Mouse (Mus musculus) heart, adult 9 months (tissue): ENCODE data around the gene 2300009A05Rik.

Experiments
- DNase-seq, 2 experiments: peaks; one replicate each; pipeline ENCODE4 v3.0.0; 2022; ENCODE audit warnings: low spot score in 2 of 2

2300009A05Rik gene

DNA sequence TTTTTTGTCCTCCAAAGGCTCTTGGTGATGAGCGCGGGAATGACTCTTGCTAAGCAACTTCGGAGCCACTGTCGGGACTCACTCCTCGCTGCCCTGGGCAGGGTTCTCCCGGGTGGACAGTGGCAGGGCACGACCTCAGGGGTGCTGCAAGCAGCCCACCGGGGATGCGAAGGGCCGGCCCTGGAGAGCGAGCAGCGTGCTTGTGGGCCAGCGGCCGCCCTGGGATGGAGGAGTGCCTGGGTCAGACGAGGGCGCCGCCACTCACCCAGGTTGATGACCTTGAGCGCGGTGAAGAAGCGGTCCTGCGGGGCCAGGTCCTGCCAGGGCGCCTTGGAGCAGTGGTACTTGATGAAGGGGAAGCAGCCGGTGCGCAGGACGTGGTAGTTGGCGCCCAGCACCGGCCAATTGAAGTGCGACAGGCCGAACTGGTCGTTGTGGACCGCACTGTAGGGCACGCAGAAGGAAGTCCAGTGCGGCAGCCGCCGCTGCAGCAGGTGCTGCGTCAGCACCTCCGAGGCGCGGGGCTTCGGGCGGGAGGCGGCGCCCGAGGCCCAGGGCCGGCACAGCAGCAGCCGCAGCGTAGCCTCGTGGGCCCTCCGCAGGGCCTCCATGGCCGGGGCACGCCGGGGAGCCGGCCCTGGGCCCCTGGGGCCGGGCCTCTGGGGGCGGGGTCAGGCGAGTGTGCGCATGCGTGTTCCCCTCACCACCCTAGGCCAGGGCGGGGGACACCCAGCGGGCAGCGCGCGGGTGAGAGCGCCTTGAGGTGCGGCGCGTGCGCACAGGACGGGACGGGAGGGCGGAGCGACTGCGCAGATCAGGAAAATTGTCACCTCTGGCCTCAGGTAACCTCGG lies at the start of gene 2300009A05Rik:
TSS of gene 2300009A05Rik (minus strand) at position 636 of the 852 bp plus-strand sequence.
- peak; percentile 97 for DNase-seq

DNA sequence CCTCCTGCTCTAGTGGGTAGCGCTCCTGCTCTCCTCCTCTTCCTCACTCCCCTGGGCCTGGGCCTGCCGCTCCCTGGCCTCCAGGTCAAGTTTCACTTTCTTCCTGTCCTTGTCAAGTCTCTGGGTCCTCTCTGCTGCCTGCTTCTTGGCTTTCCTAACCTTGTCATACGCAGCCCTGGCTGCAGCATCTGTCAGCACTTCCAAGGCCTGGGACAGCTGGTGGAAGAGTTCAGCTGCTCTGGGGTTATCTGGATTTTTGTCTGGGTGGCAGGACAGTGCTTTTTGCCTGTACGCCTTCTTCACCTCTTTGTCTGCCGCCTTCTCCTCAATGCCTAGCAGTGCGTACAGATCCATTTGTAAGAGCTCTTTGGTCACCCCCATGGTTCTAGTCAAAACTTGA lies 44.6 kb upstream of the 2300009A05Rik start:
- no peak for DNase-seq

DNA sequence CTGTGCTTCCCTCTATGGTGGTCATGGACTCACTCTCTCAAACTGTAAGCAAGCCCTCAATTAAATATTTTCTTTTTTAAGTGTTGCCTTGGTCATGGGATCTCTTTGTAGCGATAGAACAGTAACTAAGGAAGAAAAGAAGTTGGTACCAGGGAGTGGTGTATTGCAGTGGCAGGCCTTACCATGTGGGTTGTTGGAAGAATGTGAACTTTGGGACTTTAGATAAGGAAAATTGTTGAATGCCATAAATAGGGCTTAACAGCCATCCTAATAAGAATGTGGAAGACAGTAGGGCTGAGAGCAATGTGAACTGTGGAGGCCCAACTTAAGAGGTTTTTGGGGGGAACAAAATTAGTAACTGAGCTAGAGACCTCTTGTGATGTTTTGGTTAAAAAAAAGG lies 31.6 kb upstream of the 2300009A05Rik start:
- no peak for DNase-seq

DNA sequence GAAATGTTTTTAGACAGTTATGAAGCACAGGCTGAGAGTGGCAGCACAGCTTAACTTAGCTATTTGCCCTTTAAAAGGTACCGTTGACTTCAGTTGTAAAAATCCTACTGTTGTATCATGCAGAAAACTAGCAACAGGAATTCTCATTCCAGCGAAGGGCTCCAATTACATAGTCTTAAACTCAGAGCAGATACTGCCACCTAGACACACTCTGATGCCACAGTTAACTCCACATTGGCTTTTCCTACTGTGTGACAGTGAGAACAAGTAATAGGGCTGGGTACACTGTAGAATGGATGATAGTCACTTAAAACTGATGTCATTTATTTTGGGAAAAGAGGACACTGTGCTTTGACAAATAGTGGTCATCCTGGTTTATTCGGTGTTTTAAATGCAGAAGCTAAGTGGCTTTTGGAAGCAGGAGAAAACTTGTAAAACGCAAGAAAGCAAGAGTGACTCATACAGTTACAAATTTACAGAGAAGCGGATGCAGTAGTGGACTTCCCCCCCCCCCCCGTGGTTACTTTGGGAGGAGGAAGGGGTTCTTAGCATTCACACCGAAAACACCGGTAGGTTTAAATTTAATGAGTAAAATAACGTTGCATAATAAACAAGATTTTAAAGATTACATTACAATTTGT lies 22.2 kb upstream of the 2300009A05Rik start:
- no peak for DNase-seq

DNA sequence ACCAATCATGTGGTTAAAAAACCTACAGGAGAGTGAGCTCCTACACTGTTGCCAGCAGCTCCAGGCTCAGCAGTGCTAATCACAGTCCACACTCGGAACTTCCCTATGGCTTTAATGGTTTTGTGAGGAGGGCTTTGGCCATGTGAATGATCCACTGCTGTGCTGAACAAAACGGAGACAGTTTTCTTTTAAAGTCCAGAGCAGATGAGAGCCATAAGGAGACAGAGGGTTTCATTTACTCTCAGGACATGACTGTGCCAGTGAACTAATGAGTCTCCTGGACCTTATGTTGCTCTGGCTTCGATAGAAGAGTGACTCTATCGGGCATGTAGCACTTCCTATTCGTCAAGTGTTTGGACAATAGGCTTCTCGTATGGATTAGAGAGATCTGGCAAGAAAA lies 21.4 kb upstream of the 2300009A05Rik start:
- DNase-seq, result no peak

DNA sequence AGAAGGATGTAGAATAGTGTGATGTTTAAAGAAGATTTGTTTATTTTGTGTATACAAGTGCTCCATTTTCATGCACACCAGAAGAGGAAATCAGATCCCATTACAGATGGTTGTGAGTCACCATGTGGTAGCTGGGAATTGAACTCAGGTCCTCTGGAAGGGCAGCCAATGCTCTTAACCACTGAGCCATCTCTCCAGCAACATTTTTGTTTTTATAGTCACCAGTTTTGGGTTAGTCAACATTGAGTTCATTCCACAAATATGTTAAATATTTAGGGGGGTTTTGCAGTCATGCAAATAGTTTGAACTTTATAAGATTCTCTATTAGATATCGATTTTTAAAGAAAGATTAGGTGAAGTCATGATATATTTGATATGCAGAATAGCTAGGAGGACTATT lies 1.1 kb upstream of the 2300009A05Rik start:
- no peak for DNase-seq

DNA sequence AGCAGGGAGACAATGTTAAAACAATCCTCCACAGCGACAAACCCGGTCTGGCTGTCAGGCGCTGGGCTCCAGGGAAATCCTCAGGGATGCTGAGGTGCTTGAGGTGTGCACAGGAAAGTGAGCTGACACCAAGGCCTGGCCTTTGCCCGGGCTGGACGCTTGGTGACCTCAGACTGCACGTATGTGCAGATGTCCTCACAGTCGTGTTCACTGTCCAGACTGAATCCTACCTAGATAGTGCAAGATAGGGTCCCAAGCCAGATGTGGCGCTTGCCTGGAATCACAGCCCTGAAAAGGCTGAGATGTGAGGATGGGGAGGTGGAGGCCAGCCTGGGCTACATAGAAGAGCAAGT lies 393 bp upstream of the 2300009A05Rik start:
- DNase-seq, result no peak

DNA sequence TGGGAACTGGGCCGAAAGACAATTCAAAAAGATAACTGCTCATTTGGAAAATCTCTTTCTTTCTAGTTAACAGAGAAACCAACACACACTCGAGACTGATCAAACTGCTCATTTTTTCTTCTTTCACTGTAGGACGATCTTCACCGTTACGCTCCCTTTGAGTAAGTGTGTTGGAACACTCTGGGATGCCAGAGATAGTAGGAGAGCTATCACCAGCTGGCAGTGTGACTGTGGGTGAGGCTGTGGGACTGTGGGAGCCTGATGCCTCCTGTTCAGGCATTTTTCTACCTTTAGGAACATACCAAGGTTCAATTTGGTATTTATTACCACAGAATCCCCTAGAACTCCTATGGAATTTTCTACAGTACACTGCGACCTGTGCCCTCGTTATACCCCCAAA lies 3.4 kb downstream of the 2300009A05Rik start:
- no peak for DNase-seq

DNA sequence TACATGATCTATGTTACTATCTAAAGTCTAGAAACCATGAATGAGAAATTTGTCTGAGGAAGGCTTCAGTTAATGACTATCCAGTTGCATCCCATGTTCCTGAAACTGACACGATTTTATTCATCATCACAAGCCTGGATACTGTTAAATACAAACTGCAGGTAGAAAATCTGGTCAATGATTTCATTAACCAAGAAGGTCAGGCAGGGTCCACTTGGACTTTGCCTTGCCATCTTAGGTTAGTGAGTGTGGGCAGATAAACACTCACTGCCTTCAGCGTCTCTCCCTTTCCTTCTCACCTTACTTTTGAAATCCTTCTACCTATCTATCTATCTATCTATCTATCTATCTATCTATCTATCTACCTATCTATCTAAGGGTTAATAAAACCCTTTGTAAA lies 7.7 kb downstream of the 2300009A05Rik start:
- no peak for DNase-seq

DNA sequence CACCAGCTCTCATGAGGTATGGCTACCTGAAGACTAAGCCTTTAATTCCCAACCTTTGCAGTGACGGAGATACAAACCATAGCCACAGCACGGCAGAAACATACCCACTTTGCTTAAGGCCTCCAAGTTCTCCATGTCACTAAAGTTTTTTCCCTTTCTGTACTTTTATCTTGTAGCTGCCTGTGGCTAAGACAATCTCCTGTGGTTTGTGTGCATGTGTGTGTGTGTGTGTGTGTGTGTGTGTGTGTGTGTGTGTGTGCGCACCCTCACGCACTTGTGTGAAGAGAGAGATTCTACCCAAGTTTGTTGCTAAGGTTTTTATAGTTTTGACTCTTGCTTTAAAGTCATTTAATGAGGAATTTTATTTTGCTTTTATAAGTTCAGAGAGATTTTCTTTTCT lies 16.3 kb downstream of the 2300009A05Rik start:
- DNase-seq, result no peak

DNA sequence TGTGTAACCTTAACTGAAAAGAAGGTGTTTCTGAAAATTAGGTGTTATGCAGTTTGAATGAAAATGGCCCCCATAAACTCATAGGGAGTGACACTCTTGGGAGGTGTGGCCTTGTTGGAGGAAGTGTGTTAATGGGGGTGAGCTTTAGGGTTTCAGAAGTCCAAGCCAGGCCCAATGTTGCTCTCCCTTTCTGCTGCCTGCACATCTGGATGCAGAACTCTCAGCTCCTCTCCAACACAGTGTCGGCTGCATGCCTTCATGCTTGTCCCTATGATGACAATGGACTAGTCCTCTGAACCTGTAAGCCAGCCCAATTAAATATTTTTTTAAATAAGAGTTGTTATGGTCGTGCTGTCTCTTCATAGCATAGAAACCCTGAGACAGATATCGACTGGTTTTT lies 18.7 kb downstream of the 2300009A05Rik start:
- no peak for DNase-seq

DNA sequence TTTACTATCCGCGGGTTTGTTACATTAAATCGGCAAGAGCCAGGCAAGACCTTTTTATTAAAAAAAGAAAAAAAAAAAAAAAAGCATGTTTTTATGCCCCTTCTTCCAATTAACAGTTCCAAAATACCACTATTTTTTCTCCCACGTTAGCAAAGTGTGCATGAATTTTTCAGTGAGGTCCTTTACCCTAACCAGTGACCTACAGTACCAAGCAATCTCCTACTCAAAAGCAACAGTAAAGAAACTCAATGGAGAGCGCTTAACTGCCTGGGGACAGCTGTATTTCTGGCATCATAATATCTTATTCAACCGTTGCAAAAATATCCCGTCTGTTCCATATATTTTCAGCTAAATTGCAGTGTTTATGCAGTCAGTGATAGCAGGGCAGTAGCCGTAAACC lies 20.9 kb downstream of the 2300009A05Rik start:
- no peak for DNase-seq

DNA sequence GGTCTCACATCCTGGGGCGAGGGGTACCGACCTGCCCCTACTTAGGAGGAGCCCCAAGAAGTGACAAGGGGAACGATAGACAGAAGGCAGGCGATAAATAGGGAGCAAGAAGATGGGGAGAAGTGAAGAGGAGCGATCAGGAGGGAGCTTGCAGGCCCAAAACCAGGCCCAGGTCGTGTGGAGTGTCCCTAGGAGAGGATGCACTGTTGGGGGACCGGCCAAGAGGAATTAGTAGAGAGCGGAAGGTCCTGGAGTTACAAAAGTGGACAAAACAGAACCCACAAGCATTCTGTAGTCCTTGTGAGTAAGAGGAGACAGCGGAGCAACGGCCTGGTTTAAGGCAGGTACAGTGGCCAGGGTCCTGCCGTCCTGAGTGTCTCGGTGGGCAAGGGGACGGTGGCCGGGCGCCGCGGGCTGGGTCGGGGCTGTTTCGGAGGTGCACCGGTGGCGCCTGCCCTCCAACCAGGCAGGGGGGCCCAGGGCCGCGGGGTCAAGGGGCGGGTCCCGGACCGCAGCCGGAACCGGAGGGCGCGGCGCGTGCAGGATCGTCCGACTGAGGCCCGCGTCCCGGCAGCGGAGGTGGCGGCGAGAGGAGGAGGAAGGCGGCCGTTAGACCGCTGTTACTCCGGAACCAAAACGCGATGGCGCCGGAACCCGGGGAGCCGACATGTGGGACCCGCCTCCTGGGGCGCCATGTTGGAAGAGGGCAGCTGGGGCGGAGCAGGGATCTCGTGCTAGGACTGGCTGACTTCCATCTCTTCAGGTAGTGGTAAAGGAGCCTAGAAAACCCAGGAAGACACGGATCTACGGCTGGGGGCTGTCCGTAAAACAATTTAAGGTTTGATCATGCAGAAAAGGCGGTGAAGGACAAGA lies 21.5 kb downstream of the 2300009A05Rik start, which contains the start of gene Map2k5:
TSS of gene Map2k5 (minus strand) at position 633 of the 873 bp plus-strand sequence.
- DNase-seq, result peak; percentile 90

DNA sequence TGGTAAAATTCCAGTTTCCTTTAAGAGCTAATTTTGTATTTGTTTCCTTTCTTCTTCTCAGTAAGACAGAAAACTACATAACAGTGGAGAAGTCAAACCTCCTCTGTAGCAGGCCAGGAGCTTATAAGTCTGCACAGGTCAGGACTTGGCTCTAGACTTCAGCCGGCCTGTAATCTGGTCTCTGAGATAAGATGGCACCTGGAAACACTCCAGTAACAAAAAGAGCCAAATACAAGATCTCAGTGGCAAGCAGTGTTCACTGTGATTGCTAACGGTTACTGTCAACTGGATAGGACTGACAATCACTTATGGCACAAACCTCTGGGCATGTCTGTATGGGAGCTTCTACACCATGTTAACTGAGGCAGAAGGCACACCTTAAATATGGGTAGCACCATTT lies 25.7 kb downstream of the 2300009A05Rik start:
- DNase-seq, result no peak

DNA sequence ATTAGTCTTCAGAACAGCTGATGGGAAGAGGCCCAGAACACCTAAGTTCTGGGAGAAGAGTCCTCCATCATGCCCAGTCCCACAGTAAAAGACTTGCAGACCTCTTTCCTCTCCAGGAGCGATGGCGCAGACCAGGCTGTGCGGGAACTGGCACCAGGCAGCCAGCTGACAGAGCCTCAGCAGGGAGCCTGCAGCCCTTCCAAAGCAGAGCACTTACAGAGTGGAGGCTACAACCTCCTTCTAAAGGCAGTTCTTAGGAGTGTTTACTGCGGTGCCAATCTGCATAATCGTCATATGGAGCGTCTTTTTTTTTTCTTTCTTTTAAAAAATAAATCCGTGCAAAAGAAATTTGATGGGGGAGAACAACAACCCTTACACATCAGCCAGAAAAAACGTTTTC lies 26.5 kb downstream of the 2300009A05Rik start:
- no peak for DNase-seq

DNA sequence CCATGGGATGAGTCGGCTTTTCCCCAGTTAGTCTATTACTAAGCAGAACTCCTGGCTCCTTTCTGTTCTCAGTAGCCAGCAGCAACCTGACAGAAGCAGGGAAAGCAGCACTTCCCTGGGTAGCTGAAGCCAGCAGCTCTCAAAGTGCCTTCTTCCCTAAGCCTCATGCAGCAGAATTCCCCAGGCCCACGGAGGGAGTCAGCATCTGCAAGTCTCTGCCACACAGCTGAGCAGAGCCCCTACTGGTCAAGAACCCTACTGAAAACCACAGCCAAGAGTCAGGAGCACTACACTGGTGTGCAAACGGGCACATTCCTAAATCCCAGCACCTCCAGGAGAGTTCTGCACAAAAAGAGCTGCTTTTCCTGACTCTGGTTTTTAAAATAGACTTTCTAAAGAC lies 38.6 kb downstream of the 2300009A05Rik start:
- no peak for DNase-seq

DNA sequence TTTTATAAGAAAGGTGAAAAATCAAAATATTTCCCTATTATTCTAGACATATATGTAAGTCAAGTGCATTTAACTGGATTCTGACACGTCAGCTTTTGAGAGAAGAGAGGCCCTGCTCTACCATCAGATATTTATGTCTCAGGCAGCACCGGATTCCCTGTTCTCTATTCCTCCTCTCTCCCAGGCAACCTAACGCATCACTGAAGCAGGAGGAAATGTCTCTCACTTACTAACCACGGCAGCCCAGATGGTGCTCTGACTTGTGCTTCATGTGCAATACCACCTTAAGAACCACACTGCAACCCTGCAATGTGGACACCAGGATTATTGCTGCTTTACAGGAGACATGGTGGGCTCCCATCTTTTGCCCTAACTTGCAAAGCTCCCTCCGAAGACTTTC lies 40.0 kb downstream of the 2300009A05Rik start:
- no peak for DNase-seq

DNA sequence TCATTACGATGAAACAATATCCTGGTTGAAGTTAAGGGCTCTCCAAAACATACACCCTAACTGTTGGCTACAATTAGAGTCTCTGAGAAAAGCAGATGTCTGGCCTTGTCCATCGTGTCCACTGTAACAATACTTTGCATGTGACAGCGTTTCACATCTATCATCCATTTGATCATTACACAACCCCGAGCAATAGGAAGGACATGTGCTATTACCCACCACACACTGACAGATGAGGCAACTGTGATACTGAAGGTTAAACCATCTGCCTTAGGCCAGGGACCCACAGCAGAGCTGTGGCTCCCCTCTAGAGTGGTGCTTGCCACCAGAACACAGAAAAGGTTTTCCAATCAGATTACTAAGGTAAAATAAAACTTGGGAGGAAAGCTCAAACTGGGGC lies 42.3 kb downstream of the 2300009A05Rik start:
- DNase-seq, result no peak

DNA sequence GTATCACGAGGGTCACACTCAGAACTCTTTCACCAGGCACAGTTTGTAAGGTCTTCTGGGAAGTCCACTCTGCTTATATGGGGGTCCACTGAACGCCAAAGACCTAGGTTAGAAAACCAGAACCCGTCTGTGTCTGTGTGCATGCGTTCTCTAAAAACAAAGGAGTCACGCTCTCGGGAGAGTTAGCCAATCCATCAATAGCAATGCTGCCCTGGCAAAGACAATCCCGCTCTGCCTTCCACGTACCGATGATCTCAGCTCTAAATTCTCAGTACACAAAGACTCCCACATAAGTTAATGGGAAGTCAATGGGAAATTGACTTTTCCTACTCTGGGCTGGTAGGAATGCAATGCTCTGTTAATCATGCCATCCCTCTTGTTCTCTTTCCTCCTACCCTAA lies 42.8 kb downstream of the 2300009A05Rik start:
- no peak for DNase-seq

DNA sequence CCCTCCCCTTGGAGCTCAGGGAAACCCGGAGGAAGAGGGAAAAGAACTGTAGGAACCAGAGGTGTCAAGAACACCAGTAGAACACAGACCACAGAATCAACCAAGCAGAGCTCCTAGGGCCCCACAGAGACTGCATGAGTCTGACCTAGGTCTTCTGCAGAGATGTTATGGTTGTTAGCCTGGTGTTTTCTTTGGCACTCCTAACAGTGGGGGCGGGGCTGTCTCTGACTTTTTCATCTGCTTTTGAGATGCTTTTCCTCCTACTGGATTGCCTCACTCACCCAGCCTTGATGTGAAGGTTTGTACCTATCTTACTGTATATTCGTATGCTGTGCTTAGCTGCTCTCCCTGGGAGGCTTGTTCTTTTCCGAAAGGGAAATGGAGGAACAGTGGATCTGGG lies 44.9 kb downstream of the 2300009A05Rik start:
- no peak for DNase-seq

DNA sequence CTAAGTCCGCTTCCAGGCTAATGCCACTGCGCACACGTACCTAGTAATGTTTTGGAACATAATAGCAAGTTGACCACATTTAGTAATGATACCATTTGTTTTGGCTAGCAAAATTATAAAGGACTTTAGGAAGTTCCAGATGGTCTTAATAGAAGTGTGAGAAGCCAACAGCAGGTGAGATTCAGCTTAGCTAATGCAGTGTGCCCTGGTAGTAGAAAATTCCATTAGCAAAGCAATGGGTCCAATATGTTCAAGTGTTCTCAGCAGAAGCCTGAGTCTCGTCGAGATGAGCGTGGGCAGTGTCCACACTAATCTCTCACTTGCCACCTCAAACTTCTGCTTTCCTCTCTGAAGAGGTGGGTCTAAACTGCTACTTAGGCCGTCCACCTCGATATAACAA lies 49.0 kb downstream of the 2300009A05Rik start:
- DNase-seq, result no peak

DNA sequence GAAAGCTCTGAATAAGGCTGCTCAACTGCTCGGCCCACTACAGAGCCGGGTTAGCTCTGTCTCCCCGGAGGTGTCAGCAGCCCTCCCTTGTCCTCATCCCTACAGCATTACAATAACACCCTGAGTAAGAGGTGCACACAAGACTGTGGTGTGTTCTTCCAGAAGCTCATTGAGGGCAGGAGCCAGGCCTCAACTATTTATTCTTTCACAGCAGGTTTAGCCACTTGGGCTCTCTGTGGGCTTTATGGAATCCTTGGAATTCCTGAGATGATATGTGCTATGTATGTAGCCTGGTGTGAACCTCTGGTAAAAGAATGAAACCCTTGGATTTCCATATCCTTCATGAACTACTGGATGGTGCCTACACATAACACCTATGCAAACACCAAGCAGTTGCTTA lies 49.8 kb downstream of the 2300009A05Rik start:
- no peak for DNase-seq
